ENCODE assay signal across 8 mouse cellular contexts in genomic region chr5:120811951-120812819, GRCm38 (mm10). TPM values are rescaled to one million over a fixed set of nuclear protein-coding genes. Genes with fewer than 3 reads are reported as not detected.
DNase-seq lines count a peak whose midpoint lies in the region; ATAC-seq lines count a peak whose summit lies in the region.

Gene Oas1c, minus strand, starts transcription at chr5:120812514.

- peak within 1 kb of the TSS; percentile 20 for H3K4me3 ChIP-seq in hindbrain, embryonic 14.5 days (replicated peaks; ENCODE audit: low read length)

- peak; percentile 93 for DNase-seq in R1 (ENCODE audit: low read depth, low spot score)
- DNase-seq in cerebellum, postnatal 14 days: peak; percentile 79 to 82
- DNase-seq in frontal cortex, postnatal 25 days (ENCODE audit: low spot score in 2 of 2): peak; percentile 39 to 71
- DNase-seq in hindbrain, embryonic 14.5 days (ENCODE audit: low spot score): peak; percentile 82
- DNase-seq in layer of hippocampus, postnatal 36 days: peak; percentile 55 to 67
- peak; percentile 96 for DNase-seq in lung, postnatal 36 days
- peak; percentile 91 for DNase-seq in retina, postnatal 1 day
- DNase-seq in urinary bladder, adult 2 months (ENCODE audit: low spot score): peak; percentile 63

- no peaks in the 10 kb centered on the region for H3K36me3 ChIP-seq in hindbrain, embryonic 14.5 days (replicated peaks; ENCODE audit: control insufficient read depth, insufficient read depth)

- no peaks in the 10 kb centered on the region for H3K27me3 ChIP-seq in hindbrain, embryonic 14.5 days (ENCODE audit: control insufficient read depth, insufficient read depth, low read length)

- peak within 1 kb of the TSS; percentile 56 for H3K9ac ChIP-seq in hindbrain, embryonic 14.5 days

- H3K27ac ChIP-seq in hindbrain, embryonic 14.5 days: peak within 1 kb of the TSS; percentile 72

- H3K9me3 ChIP-seq in hindbrain, embryonic 14.5 days (ENCODE audit: control insufficient read depth, low read length): no peaks in the 10 kb centered on the region

- H3K4me2 ChIP-seq in hindbrain, embryonic 14.5 days (replicated peaks): peak within 1 kb of the TSS; percentile 53

- peak; percentile 80 for ATAC-seq in hindbrain, embryonic 14.5 days (ENCODE audit: low FRiP score)

- H3K4me1 ChIP-seq in hindbrain, embryonic 14.5 days (replicated peaks; ENCODE audit: control insufficient read depth, insufficient read depth, low read length): peaks cover 9% of the 10 kb centered on the region; the same call in 1 of the 2 replicates

- WGBS in hindbrain, embryonic 14.5 days: 7% methylated on average over 18 of the region's 18 CpGs

RNA-seq across cellular contexts. Expression of gene Oas1c, which starts in this region (rescaled TPM):
- 0.40 and 0.64 TPM in 2 replicates for polyA plus RNA-seq in hindbrain, embryonic 14.5 days (2014; fragmentation: Nextera tagmentation; extraction: Ambion mirVana)
- under 1 TPM in 1 of 2 experiments, not detected in 1; 0.27 TPM for total RNA-seq in layer of hippocampus, postnatal 36 days (2021)
- 4.7 and 5.1 TPM in 2 replicates for polyA plus RNA-seq in urinary bladder, adult 2 months (2012; rRNA removed)

Comparison
In these comparisons a context has a peak if more than half of its experiments do, and no peak if none do; other contexts are left out.
1. Peak in every context shown above with its lines: DNase-seq, ATAC-seq, H3K4me3 ChIP-seq and H3K27ac ChIP-seq.
2. Peak in DNase-seq, ATAC-seq, H3K4me3 ChIP-seq, H3K27ac ChIP-seq, H3K9ac ChIP-seq and H3K4me2 ChIP-seq in hindbrain, embryonic 14.5 days; RNA of the gene not detected or under 1 TPM.
3. Peak in DNase-seq in layer of hippocampus, postnatal 36 days; RNA of the gene not detected or under 1 TPM.